Mouse (Mus musculus) lung, postnatal 0 days (tissue): ENCODE data around the gene Phf10.

Experiments
- CTCF ChIP-seq: IDR thresholded peaks from 2 replicates; pipeline ENCODE4 v1.5.1; 2016; ENCODE audit warnings: antibody characterized with exemption, mild to moderate bottlenecking
- EP300 ChIP-seq: IDR thresholded peaks from 2 replicates; pipeline ENCODE4 v1.6.1; 2016; ENCODE audit warnings: antibody characterized with exemption, mild to moderate bottlenecking, control low read depth

GRCm38 (mm10) chr17:14910771-14911170 lies 50.3 kb downstream of the Phf10 start:
- no peak for TF ChIP-seq CTCF
- no peak for TF ChIP-seq EP300
